Mouse (Mus musculus): Measurements from ENCODE around the gene Wipf1.
"Not testable (repeated sequence)": the region's sequence is repeated elsewhere in the genome, so short reads cannot be mapped to it uniquely, and the experiment has no call there.

The Wipf1 gene

DNA sequence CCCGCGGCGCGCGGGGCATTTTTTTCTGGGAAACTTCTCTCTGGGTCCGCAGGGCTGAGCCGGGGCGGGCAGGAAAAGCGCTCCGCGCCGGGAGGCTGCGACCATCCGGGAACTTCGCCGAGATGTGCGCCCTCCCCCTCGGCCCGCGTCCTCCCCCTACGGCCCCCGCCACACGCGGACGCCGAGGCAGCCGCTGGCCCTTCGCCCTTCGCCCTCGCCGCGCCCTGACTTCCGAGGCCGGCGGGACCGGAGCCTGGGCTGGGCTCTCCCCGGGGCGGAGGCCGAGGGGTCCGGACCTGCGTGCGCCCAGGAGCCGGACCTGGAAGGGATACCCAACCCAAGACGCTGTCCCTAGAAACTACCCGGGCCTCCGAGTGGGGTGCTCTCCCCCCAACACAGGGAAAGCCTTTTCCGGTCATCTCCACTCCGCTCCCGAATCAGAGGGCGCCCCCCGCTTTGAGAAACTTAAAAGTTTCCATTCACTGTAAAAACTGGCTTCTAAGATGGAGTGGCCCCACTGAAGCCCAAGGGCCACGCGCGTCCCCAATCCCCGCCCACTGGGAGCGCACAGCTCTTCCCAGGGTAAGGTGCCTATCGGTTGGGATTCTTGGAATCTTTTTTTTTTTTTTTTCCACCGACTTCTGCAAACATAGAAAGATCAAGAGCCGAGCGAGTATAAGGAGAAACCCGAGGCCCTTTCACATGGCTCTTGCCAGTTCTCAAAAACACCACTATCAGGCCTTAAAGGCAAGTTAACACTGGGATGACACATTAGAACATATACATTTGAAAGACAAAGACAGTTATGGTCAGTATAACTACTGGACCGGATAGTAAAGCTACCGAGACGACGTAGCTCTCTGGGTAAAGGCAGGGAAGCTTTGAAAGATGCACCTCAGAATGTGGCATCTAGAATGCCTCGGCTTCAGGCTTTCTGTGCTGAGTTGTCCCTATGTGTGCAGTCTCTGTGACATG lies at the start of gene Wipf1:
Wipf1 (minus strand) TSS at position 379 of the 975 bp plus-strand sequence.
- DNase-seq: peak; percentile 37

DNA sequence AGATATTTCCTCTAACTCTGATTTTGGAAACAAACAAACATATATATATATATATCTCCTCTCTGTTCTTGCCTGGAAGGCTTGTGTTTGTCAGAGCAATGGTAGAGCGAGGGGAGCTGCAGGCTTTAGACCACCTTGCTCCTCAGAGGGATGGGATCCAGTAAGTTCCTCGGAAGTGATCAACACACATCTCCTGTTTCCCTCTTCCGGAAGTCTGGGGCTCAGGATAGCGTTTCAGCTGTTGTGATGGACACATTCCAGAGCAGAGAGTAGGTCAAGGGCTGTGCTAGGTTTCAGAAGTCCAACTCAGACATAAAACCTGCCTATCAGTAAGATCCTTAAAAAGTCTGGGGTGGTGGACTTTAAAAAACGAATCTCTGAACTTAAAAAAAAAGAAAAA lies 49.6 kb upstream of the Wipf1 start:
- no peak for DNase-seq

DNA sequence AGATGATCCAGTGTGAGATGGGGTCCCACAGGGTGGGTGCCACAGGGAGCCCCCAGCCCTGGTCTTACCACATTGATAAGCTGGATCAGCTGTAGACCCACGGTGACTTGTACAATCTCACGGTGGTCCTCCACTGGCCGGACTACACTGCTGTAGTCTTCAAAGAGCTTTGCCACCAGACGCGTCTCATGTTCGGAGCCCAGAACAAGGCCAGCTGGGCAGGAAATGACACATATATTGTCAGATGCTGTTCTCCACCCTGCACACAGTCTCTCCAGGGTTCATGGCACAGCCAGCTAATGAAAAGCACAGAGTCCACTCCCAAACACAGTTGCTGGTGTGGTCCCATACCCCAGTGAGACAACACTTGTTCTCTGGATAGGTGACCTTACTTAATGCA lies 44.9 kb upstream of the Wipf1 start:
- no peak for DNase-seq

DNA sequence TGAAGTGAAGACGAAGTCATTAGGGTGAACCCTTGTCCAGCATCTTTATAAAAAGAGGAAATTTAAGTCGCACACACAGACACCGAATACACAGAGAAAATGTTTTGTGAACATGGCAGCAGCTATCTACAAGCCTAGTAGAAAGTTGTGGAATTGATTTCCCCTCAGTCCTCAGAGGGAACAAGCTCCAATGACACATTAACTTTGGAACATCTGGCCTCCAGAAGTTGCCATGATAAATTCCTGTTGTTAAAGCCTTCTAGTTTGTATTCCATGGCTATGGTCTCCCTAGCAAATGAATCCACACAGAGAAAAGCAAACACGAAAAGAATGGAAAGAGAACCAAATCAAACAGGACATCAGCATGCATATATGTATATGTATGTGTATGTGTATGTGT lies 44.0 kb upstream of the Wipf1 start:
- DNase-seq: no peak

DNA sequence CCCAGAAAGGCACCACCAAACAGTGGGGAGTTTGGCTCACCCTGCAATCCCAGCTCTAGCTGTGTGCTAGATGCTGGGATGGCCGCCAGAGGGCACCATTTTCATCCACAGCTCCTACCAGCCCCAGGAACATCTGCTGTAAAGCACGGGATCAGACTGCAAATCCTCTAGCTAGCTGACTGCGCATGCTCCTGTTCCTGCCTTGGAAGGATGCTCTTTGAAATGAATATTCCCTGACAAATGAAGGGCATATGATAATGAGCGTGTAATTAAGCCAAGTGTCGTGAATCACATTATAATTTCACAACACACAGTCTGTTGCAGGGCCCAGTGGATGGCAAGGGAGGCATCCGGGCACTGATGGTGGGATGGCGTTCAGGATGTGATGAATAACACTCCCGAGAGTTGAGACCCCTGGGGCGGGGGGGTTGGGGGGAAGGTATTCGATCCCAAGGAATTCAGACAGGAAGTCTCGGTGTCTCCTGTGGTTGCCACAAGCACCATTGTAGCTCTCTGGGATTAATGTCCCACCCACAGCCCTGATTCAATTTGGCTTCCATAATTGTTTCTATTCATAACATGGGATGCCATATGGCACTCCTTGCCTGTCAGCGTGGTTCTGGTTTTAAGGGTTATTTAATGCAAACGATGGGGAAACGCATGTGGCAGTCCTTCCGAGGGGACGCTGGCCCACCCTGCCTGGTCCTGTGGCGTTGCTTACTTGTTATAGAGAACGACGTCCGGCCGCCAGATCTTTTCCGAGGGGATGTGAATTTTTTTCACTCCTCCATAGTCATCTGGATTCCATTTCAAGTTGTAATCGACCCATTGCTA lies 43.2 kb upstream of the Wipf1 start:
- DNase-seq: peak; percentile 53

DNA sequence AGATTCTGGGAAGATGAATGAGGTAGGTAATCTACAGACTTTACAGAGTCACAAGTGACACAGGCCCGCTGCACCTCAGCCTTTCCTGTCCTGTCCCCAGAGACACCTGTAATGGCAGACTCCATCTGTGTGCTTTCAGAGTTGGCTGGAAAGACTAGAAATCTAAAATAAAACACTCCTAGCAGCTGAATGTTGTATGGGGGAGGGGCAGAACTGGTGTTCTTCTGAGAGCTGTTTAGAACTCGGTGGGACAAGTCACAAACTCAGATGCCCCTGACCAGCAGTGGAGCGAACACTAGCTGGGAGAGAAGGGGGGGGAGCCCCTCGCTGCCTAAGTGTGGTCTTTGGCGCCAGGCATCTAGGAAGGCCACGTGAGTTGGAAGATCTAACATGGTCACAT lies 42.4 kb upstream of the Wipf1 start:
- DNase-seq: no peak

DNA sequence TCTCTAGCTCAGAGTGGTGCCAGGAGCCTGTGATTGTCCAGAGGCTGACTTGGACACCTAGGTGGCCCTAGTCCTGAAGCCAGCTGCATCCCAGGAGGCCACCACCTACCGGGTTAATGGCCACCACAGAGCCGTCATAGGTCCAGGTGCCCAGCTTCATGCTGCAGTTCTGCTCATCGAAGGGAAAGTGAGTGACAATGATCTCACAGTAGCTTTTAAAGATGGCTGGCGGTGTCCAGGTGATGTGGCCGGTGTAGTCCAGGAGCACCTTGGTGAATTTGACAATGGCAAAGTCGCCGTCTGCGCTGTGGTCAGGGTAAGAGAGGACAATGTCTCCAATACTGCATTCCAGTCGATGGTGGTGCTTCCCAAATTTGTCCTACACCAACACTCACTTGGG lies 41.8 kb upstream of the Wipf1 start:
- no peak for DNase-seq

DNA sequence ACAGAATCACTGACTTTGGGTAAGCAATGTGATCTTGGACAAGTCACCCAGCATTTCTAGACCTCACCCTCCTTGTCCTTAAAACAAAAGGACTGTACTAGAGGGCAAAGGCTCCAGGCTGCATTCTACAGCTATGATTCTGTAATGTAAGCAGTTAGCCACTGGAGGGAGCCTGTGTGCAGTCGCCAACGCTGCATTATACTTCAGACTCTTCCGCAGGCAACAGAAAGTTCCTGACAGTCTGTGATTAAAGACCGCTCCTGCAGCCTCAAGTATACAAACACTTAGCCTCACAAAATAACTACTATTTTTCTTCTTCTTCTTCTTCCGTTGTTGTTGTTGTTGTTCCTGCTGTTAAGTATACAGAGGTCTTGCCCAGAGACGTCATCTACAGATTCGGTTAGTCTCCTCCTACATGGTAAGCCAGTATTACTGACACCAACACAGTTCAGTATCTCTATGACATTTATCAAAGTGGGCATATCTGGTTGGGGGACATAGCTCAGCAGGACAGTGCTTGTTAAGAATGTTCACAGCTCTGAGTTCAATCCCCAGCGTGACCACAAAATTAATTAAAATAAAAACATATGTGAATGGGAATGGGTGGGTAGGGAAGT lies 37.6 kb upstream of the Wipf1 start:
- peak; percentile 70 for DNase-seq

DNA sequence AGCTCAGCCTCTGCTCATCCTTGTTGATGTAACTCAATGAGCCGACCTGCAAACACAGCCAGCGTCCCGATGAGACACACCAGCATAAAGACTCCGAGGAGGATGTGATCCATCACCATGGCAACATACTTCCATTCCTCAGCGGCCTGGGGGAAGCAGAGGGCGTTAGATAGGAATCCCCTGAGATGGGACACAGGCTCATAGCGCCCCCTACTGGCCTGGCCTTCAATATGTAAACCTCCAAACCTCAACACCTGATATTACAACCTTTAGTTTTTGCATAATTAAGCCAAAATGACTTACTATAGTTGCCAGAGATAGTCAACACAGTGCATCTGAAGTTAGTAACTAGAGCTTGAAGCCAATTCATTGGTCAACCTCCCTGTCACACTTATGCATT lies 36.6 kb upstream of the Wipf1 start:
- peak; percentile 56 for DNase-seq

DNA sequence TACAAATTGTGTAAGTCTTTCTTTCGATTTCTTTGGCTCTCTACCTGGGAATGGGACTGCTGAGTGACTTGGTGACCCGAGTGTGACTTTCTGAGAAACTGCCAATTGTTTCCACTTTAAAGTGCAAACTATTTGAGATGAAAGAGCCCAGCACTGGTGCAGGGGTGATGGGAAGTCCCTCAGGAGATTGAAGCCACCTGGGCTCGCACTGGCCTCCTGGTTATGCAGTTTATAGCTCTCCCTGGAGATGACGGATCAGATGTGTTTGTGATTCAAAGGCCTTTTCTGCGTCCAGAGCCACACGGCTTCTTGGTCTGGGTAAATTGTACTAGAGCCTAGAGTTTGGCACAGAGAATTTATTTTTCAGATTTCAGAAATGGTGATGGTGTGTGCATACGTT lies 34.2 kb upstream of the Wipf1 start:
- peak; percentile 22 for DNase-seq

DNA sequence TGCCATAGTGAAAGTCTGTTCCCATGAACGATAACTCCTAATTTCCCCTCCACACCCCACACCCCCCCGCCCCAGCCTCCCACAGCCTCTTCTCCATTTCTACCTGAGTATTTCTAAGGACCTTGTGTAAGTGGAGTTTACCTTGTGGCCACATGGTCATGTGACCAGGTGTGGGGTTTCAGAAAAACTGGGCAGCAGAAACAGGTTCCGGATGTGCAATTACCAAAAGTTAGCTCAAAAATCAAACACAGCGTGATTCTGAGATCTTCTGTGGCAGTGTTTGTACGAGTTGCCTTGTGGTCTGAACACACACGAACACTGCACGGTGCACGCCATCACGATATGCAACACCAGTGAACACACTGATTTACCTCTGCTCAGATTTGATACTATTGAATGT lies 33.1 kb upstream of the Wipf1 start:
- no peak for DNase-seq

DNA sequence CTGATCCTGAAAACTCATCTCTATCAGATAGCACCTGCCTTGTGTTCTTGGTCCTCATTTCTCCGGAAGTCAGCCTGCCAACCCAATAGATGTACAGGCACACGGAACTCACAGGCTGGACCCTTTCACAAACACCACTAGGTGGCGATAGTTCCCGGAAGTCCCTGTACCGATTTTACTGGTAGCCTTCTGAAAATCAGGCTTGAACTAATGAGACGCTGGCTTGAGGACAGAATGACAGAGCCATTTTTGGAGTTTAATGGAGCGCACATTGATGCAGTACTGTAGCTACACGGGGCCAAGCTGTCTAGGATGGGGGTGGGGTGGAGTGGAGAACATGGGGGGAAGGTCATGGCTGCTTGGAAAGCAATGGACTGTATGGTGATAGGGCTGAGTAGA lies 32.1 kb upstream of the Wipf1 start:
- DNase-seq: peak; percentile 49

DNA sequence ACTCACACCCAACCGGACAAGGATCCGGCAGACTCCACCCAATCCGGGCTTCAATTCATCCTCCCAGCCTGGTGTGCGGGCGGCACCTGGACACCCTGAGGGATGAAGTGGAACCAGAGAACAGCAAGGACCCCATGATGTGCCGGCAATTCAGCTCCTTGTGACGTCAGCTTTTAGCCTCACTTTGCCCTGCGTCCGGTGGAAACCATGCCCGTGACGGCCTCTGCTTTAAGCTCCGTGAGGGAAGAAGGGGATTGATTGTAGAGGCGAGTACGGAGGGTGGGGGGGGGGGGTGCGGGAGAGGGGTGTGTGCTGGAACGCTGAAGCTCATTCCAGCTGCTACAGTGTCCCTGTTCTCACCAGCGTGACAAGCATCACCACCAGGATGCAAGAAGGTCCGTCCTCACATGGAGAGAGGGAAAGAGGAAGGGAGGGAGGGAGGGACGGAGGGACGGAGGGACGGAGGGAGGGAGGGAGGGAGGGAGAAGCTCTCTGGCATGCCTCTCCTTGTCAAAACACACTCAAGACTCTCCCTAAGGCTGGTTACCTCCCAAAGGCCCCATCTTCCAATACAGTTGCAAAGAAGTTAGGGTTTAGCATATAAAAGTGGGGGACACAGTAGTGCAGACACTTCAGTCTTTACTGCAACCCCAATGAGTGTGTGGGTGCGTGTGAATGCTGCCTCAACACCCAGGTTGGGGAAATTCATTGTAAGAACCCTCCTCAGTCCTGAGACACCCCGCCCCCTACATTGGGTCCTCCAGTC lies 31.5 kb upstream of the Wipf1 start:
- DNase-seq: no peak

DNA sequence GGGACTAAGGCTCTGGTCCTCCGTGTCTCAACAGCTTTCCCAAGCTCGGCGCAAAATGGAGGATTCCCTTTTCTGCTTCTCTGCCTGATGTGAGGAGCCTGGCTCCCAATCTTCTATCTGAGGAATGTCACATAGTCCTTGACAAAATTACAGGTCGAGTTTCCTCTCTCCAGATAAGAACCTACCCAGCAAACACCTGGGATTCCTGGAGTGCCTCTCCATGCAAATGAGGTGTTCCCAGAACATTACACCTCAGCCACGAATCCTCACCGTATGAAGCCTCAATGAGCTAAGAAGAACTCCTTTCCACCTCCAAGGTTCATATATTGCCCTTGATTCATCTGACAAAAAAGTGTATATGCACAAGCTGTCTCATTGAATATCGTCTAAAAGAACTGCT lies 30.9 kb upstream of the Wipf1 start:
- DNase-seq: no peak

DNA sequence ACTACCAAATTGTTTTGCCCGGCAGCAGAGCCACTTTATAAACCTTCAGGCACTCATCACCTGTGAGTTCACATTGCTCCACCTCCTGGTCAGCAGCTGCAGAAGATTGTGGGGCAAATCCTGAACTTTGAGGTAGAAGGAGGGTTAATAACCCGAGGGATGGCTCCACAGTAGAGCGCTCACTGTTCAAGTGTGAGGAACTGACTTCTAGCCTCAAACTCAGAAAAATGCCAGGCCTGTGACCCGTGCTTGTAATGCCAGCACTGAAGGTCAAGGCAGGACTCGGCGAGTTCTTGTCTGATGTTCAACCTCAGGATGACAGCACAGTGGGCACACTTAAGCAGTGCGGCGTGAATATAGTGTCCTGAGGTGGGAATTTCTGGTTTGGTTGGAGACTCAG lies 28.4 kb upstream of the Wipf1 start:
- DNase-seq: no peak

DNA sequence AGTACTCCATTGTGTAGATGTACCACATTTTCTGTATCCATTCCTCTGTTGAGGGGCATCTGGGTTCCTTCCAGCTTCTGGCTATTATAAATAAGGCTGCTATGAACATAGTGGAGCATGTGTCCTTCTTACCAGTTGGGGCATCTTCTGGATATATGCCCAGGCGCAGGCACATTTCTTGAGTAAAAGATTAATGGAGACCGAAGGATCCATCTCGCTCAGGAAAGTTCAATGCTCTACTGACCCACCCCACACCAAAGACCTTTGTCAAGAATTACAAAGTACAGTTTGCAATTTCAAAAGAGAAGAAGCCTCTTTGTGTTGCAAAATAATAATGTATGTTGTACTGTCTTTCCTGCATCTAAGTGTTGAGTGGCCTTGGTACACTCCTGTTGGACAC lies 27.5 kb upstream of the Wipf1 start:
- not testable (repeated sequence) for DNase-seq

DNA sequence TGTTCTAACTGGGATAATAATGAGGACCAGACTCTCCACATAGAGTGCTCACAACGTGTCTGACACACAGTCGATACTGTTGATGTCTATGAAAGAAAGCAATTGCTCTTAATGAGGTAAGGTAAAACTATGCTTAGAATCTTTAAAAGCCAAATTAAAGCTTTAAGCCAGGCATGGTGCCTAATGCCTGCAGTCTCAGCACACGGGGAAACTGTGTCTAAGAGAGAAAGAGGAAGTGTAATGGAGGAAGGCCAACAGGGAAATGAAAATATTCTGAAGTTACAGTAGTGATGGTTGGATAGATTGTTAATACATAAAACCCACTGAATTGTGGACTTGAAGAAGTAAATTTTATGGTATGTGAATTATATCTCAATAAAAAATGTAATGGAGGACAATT lies 24.9 kb upstream of the Wipf1 start:
- no peak for DNase-seq

DNA sequence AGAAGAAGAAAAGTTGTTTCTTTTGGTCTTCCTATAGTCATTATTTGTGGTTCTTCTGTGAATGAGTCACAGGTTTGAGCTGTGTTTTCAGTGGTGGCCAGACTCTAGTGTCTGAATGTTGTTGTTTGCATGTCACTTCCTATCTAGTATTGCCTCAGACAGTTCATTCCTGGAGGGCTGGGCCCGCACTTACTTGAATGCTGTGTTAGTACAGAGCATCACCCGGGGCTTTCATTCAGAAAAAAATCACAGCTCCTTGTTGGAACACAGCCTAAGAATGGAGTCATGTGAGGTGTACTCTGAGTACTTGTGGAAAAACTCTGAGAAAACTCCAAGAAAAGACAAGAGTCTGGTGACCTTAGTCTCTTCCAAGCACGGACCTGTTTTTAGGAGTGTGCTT lies 23.4 kb upstream of the Wipf1 start:
- no peak for DNase-seq

DNA sequence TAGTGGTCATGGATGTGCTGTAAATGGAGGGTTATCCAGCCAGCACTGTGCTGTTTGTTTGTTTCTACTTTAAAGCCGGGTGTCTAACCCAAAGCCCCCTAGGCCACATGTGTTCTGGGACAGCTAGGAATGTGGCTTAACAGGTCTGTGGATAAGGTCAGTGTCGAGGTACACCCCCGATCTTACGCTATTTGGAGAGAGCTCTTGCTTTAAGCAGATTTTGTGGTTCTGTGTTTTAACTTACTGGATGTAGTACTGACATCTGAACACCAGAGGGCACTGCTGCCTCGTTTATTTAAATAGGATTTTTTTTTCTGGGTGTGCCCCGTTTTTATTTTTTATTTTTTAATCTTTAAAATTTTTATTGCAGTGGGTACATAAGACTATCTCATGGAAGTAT lies 21.2 kb upstream of the Wipf1 start:
- DNase-seq: peak; percentile 31

DNA sequence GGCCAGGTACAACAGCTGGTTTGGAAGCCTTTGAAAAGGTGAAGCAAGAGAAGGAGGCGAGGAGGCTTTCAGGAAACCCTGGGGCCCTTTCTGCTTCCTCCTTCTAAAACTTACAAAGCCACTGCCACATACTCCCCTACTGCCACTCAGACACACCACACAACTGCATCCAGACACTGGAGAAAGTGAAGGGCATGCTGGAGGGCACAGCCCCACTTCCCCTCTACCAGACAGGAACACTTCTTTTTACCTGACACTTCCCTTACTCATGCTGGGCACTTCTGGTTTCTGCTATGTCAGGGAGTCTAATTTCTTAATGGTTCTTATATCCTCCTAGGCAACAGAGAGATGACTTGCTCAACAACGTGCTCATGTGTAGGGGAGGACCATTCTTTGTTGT lies 19.0 kb upstream of the Wipf1 start:
- no peak for DNase-seq

DNA sequence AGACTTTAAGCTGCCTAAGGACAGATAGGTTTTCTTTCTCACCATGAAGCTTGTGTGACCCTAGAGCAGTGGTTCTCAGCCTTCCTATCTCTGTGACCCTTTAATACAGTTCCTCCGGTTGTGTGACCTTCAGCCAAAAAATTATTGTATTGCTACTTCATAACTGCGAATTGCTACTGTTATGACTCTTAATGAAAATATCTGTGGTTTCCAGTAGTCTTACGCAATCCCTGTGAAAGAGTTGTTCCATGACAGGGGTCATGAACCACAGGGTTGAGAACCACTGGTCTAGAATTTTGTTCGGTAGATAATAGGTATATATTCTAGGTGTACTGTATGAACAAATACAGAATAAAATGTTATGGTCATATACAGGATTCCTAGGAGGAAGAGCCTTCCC lies 17.7 kb upstream of the Wipf1 start:
- no peak for DNase-seq

DNA sequence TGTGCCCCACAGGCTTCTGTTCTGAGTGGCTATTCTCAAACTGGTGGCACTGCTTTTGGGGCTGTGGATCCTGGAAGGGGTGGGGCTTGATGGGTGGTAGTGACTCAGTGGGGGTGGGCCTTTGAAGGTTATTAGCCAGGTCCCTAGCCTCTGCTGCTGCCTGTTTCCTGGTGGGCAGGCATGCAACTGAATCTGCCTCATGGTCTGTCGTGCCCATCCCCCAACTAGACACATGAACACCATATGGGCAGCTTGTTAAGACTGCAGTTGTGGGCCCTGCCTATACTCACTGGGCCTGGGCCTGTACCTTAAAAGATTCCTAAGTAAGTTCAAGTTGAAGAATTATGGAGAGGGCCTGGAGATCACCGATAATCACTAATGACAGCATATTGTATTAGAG lies 16.0 kb upstream of the Wipf1 start:
- no peak for DNase-seq
